Mouse (Mus musculus) liver, adult 2 months (tissue): ENCODE results near the gene Igfbp6.

Experiments used
- CTCF ChIP-seq: fragments of 200-500 bp; IDR thresholded peaks from 2 replicates; pipeline ENCODE4 v1.5.1; 2011; ENCODE audit warnings: low read depth, low read length, control low read depth
- POLR2A ChIP-seq: fragments of 200-500 bp; IDR thresholded peaks from 2 replicates; pipeline ENCODE4 v1.6.1; 2011; ENCODE audit warnings: low read length, control low read depth; ENCODE audit not compliant: insufficient read depth; ENCODE audit errors: extremely low read depth

DNA sequence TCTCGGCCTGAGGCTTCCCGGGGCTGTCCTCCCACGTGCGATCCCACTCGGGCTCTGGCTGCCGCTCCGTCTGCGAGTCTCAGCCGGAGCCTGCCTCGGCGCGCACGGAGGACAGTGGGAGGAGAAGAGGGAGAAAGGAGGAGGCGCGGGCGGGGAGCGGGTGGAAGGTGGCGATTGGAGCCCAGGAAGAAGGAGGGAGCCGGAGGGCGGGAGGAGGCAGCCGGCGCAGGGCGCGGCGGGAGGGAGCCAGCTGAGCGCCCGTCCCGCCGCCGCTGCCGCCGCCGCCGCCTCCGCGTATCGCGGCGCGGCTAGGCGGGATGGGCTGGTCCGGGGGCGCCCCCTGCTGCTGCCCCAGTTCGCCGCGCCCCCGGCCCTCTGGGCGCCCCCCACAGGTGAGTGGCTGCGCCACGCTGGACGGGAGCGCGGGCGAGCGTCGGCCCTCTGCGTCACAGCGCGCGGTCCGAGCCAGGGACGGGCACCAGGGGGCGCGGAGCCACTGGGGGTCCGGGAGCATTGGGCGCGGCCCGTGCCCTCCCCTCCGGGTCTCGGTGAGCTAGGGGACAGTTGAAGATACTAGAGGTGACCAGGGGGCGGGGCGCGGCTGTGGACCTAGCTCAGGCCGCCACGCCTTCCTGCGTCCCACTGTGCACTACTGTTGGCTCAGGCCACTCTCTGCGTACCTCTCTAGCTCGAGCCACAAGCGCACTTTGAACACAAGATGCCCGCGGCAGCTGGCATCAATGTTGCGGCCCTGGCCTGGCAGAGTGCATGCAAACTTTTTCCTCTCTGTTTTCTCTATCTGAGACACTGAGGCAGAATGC is 43.8 kb upstream of the Igfbp6 start, which contains the start of gene Tns2:
- TF ChIP-seq CTCF, result peak; percentile 32; the same call in 1 of the 2 replicates
- TF ChIP-seq POLR2A, result peak; percentile 82
